Mouse (Mus musculus): ENCODE data around the gene Ptafr.

Gene Ptafr

GRCm38 (mm10) chr4:132618850-132619375 lies 55.0 kb downstream of the Ptafr start:
- no peak for DNase-seq (ENCODE audit: low spot score)

GRCm38 (mm10) chr4:132620134-132620533 lies 56.3 kb downstream of the Ptafr start:
- DNase-seq (ENCODE audit: low spot score) = no peak

- no peak for DNase-seq (ENCODE audit: low spot score)
Measured at GRCm38 (mm10) chr4:132621287-132622068, 57.6 kb downstream of the Ptafr start.

GRCm38 (mm10) chr4:132624034-132624657 lies 60.3 kb downstream of the Ptafr start:
- no peak for DNase-seq (ENCODE audit: low spot score)

- DNase-seq (ENCODE audit: low spot score) = peak; percentile 74
Measured at GRCm38 (mm10) chr4:132628830-132629229, 65.0 kb downstream of the Ptafr start.
